Mouse (Mus musculus) heart, embryonic 14.5 days (tissue): Measurements from ENCODE around the gene Fam136a. TPM values are rescaled to one million over a fixed set of nuclear protein-coding genes. Genes with fewer than 3 reads are reported as not detected.

Experiments
- ATAC-seq: fragments of 200-750 bp; cut with Nextera tagmentation; 2 replicates; pipeline ENCODE4 v1.8.0; 2017; ENCODE audit warnings: low read depth, moderate TSS enrichment; ENCODE audit not compliant: insufficient number of reproducible peaks, insufficient read depth, low FRiP score
- H3K27ac ChIP-seq, 2 experiments: fragments of 200-500 bp in 1 of 2; fragments of 300-500 bp in 1 of 2; sonication (generic) in 1 of 2; replicated peaks in 1 of 2; 2 replicates each; pipeline ENCODE4 v1.5.1; 2012 to 2014; ENCODE audit warnings: low read depth in 2 of 2, low read length in 2 of 2, control low read depth in 1 of 2, mild to moderate bottlenecking in 1 of 2, mixed read lengths in 1 of 2; ENCODE audit not compliant: control insufficient read depth in 1 of 2, insufficient read depth in 1 of 2
- H3K27me3 ChIP-seq: fragments of 300-500 bp; sonication (generic); 2 replicates; pipeline ENCODE4 v1.6.1; 2014; ENCODE audit warnings: mild to moderate bottlenecking, low read length, control low read depth; ENCODE audit not compliant: control insufficient read depth, insufficient read depth
- H3K36me3 ChIP-seq: fragments of 300-500 bp; sonication (generic); 2 replicates; pipeline ENCODE4 v1.6.1; 2014; ENCODE audit warnings: mild to moderate bottlenecking, control low read depth, low read length, mixed read lengths; ENCODE audit not compliant: control insufficient read depth, insufficient read depth
- H3K4me1 ChIP-seq, 2 experiments: fragments of 200-500 bp in 1 of 2; fragments of 300-500 bp in 1 of 2; sonication (generic) in 1 of 2; 2 replicates each; pipeline ENCODE4 v1.6.1; 2012 to 2014; ENCODE audit warnings: low read length in 2 of 2, control low read depth in 1 of 2, mixed read lengths in 1 of 2; ENCODE audit not compliant: control insufficient read depth in 2 of 2, insufficient read depth in 2 of 2
- H3K4me2 ChIP-seq: fragments of 300-500 bp; sonication (generic); 2 replicates; pipeline ENCODE4 v1.6.1; 2014; ENCODE audit warnings: mild to moderate bottlenecking, low read length
- H3K4me3 ChIP-seq, 2 experiments: fragments of 200-500 bp in 1 of 2; fragments of 300-500 bp in 1 of 2; sonication (generic) in 1 of 2; 2 replicates each; pipeline ENCODE4 v1.5.1; 2012 to 2014; ENCODE audit warnings: low read length in 2 of 2, mild to moderate bottlenecking in 2 of 2, control low read depth in 1 of 2, low read depth in 1 of 2, moderate library complexity in 1 of 2; ENCODE audit not compliant: control insufficient read depth in 1 of 2, insufficient read depth in 1 of 2
- H3K9ac ChIP-seq: fragments of 300-500 bp; sonication (generic); 2 replicates; pipeline ENCODE4 v1.6.1; 2014; ENCODE audit warnings: mild to moderate bottlenecking, low read length
- H3K9me3 ChIP-seq: fragments of 300-500 bp; sonication (generic); 2 replicates; pipeline ENCODE4 v1.6.1; 2016; ENCODE audit warnings: low read length, control low read depth; ENCODE audit not compliant: control insufficient read depth
- WGBS: fragments of 180-500 bp; shearing (Covaris S2); extraction: QIAGEN DNeasy Blood & Tissue Kit; methylation state at CpG from one replicate; pipeline ENCODE4 v1.1.7; 2014; 5-methylcytosine and 5-hydroxymethylcytosine counted together
- polyA plus RNA-seq: library from polyadenylated mRNA; unstranded; fragments of >200 nt; fragmentation: Nextera tagmentation; extraction: Ambion mirVana; gene quantifications from 2 replicates; pipeline ENCODE4 v1.2.1, GENCODE M21; 2014

Fam136a gene
- polyA plus RNA-seq, 1 experiment from 2014 or later, result 91.9 TPM

- no peak overlapping the region for H3K4me2 ChIP-seq
- H3K27me3 ChIP-seq, result no peaks in the 10 kb centered on the region
- ATAC-seq, result no peak
- no peak overlapping the region for H3K9ac ChIP-seq
- H3K36me3 ChIP-seq, result no peaks in the 10 kb centered on the region
- H3K27ac ChIP-seq, result no peak overlapping the region
- no peak overlapping the region for H3K4me3 ChIP-seq
- no peaks in the 10 kb centered on the region for H3K9me3 ChIP-seq
- 46% methylated on average over 7 of the region's 7 CpGs for WGBS
- H3K4me1 ChIP-seq, result peaks cover 7 to 10% of the 10 kb centered on the region in 2 experiments; a peak in 3 of 4 replicates
Measured at GRCm38 (mm10) chr6:86349257-86349656, 16.2 kb upstream of the Fam136a start.

- ATAC-seq, result no peak
- no peaks in the 10 kb centered on the region for H3K4me1 ChIP-seq
- WGBS, result 67% methylated on average over 3 of the region's 3 CpGs
- H3K27me3 ChIP-seq, result no peaks in the 10 kb centered on the region
- H3K36me3 ChIP-seq, result no peaks in the 10 kb centered on the region
- no peak overlapping the region for H3K4me3 ChIP-seq
- H3K9me3 ChIP-seq, result no peaks in the 10 kb centered on the region
- H3K9ac ChIP-seq, result no peak overlapping the region
- H3K4me2 ChIP-seq, result no peak overlapping the region
- H3K27ac ChIP-seq, result no peak overlapping the region
Measured at GRCm38 (mm10) chr6:86354948-86355347, 10.5 kb upstream of the Fam136a start.

- Histone ChIP-seq H3K4me3 (no peak overlapping the region), H3K36me3 (no peaks in the 10 kb centered on the region), H3K27ac (no peak overlapping the region), H3K9me3 (no peaks in the 10 kb centered on the region), H3K9ac (no peak overlapping the region), H3K27me3 (no peaks in the 10 kb centered on the region), H3K4me1 (no peaks in the 10 kb centered on the region), H3K4me2 (no peak overlapping the region)
- ATAC-seq, result no peak
- WGBS, result 64% methylated on average over 9 of the region's 9 CpGs
Measured at GRCm38 (mm10) chr6:86356956-86357355, 8.5 kb upstream of the Fam136a start.

- no peaks in the 10 kb centered on the region for H3K27me3 ChIP-seq
- H3K27ac ChIP-seq, result no peak overlapping the region
- no peaks in the 10 kb centered on the region for H3K36me3 ChIP-seq
- no peak overlapping the region for H3K9ac ChIP-seq
- no peaks in the 10 kb centered on the region for H3K9me3 ChIP-seq
- ATAC-seq, result no peak
- H3K4me2 ChIP-seq, result no peak overlapping the region
- H3K4me3 ChIP-seq, result no peak overlapping the region
- 0 out of 4 replicates have a peak, but pooled peaks cover 0 to 2% of the 10 kb centered on the region in 2 experiments for H3K4me1 ChIP-seq
- WGBS, result 63% methylated on average over 7 of the region's 7 CpGs
Measured at GRCm38 (mm10) chr6:86360691-86361090, 4.8 kb upstream of the Fam136a start.

GRCm38 (mm10) chr6:86361373-86361772 lies 4.1 kb upstream of the Fam136a start:
- Histone ChIP-seq H3K9me3 (no peaks in the 10 kb centered on the region), H3K36me3 (no peaks in the 10 kb centered on the region), H3K27me3 (no peaks in the 10 kb centered on the region), H3K4me2 (no peak overlapping the region), H3K4me1 (peaks cover 4% of the 10 kb centered on the region in 2 experiments; a peak in 3 of 4 replicates), H3K9ac (no peak overlapping the region), H3K27ac (no peak overlapping the region), H3K4me3 (no peak overlapping the region)
- WGBS, result 85% methylated on average over 7 of the region's 7 CpGs
- ATAC-seq, result no peak

- Histone ChIP-seq H3K4me1 (peaks cover 8 to 13% of the 10 kb centered on the region in 2 experiments; a peak in 3 of 4 replicates), H3K9ac (peak overlapping the region; percentile 66), H3K36me3 (peaks cover 22% of the 10 kb centered on the region), H3K4me2 (peak overlapping the region; percentile 95), H3K4me3 (peak overlapping the region; percentile 75 to 76), H3K27me3 (no peaks in the 10 kb centered on the region), H3K9me3 (no peaks in the 10 kb centered on the region), H3K27ac (no peak overlapping the region)
- WGBS, result under 1% methylated on average over 17 of the region's 17 CpGs
- peak; percentile 27; the same call in 1 of the 2 replicates for ATAC-seq
Measured at GRCm38 (mm10) chr6:86364442-86365141, 854 bp upstream of the Fam136a start.

GRCm38 (mm10) chr6:86366125-86366852 lies 843 bp downstream of the Fam136a start:
- H3K36me3 ChIP-seq, result peaks cover 22% of the 10 kb centered on the region
- peak overlapping the region; percentile 75 to 76 for H3K4me3 ChIP-seq
- 36% methylated on average over 25 of the region's 25 CpGs for WGBS
- H3K4me1 ChIP-seq, result peaks cover 13% of the 10 kb centered on the region in 2 experiments
- H3K27me3 ChIP-seq, result no peaks in the 10 kb centered on the region
- H3K9me3 ChIP-seq, result no peaks in the 10 kb centered on the region
- peak overlapping the region; percentile 34 to 80 for H3K27ac ChIP-seq
- H3K4me2 ChIP-seq, result peak overlapping the region; percentile 95
- 0 out of 2 replicates have a peak, but pooled peaks have one; percentile 1 for ATAC-seq
- peak overlapping the region; percentile 91 for H3K9ac ChIP-seq
